Mouse (Mus musculus): ENCODE measurements around the gene Smg7. TPM values are rescaled to one million over a fixed set of nuclear protein-coding genes. Genes with fewer than 3 reads are reported as not detected.

Smg7 gene
- polyA plus RNA-seq (2015; fragmentation: Nextera tagmentation; extraction: Ambion mirVana): 29.4 and 32.6 TPM in 2 replicates

DNA sequence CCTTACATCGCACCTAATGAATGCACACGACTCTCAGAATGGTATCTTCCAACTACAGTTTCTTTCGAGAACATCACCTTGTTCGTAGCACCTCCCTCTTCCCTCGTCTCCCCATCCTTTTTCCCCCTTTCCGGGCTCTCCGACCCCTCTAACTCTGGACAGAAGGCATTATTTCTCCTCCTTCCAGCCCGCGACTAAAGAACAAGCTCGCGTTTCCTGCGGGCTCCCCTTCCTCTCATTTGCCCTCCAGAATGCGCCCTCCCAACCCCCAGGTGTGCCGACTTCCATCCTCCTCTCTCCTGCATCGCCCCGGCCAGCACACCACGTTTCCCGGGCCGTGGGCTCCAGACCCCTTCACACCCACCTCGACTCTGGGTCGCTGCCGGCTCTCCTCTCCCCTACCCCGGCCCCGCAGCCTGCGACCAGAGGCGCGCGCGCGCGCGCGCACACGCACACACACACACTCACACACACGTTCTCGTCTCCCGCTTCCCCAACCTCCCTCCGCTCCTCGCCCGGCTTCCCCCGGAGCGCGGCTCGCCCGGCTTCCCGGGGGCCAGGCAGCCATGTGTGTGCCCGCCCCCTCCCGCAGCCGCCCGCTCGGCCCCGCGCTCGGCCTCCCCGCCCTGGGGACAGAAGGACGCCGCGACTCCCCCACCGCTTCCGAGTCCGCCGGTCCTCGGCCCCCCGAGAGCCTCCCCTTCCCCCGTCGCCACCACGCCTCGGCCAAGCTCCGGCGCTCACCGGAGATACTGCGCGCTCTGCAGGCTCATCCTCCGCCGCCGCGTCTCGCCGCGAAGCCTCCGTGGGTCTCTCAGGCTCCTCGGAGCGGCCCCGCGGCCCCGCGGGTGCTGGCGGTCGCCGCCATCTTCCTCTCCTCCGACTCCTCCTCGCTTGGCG, at the start of gene Smg7:
TSS of gene Smg7 (minus strand) at position 882 of the 900 bp plus-strand sequence.
- Histone ChIP-seq H3K4me3 (replicated peaks) (peak within 1 kb of the TSS; percentile 89), H3K27ac (replicated peaks) (peak within 1 kb of the TSS; percentile 100), H3K4me1 (peaks cover 25% of the 10 kb centered on the region), H3K36me3 (no peaks in the 10 kb centered on the region), H3K9me3 (replicated peaks) (no peaks in the 10 kb centered on the region), H3K27me3 (replicated peaks) (no peaks in the 10 kb centered on the region), H3K4me2 (peak within 1 kb of the TSS; percentile 89), H3K9ac (replicated peaks) (peak within 1 kb of the TSS; percentile 88)
- ATAC-seq (ENCODE audit: low FRiP score): peak; percentile 52
- WGBS: under 1% methylated on average over 78 of the region's 93 CpGs

DNA sequence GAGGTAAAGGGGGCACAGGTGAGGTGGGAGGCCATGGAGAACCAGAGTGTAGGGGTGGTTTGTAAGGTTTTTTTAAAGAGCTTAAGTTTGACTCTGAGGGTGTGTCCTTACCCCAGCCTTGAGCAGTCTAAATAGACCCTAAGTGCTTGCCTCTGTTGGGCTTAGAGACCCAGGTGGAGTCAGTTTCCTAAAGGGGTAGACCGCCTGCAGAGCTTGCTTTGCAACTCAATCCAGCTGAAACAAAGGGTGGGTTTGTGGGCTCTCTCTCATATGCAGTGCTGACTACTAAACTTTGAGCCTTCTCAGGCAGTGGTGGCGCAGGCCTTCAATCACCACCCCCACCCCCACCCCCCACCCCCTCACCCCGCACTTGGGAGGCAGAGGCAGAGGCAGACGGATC, 40.5 kb upstream of the Smg7 start:
- no peak for ATAC-seq (ENCODE audit: low FRiP score)
- no peaks in the 10 kb centered on the region for H3K9me3 ChIP-seq (replicated peaks)
- no peaks in the 10 kb centered on the region for H3K27me3 ChIP-seq (replicated peaks)
- H3K4me2 ChIP-seq: no peak overlapping the region
- H3K27ac ChIP-seq (replicated peaks): no peak overlapping the region
- no peaks in the 10 kb centered on the region for H3K4me1 ChIP-seq
- 52% methylated on average over 4 of the region's 4 CpGs for WGBS
- no peaks in the 10 kb centered on the region for H3K36me3 ChIP-seq
- no peak overlapping the region for H3K4me3 ChIP-seq (replicated peaks)
- H3K9ac ChIP-seq (replicated peaks): no peak overlapping the region

- 69% methylated on average over 5 of the region's 5 CpGs for WGBS
Observed at GRCm38 (mm10) chr1:152936365-152936764, 33.9 kb upstream of the Smg7 start.

DNA sequence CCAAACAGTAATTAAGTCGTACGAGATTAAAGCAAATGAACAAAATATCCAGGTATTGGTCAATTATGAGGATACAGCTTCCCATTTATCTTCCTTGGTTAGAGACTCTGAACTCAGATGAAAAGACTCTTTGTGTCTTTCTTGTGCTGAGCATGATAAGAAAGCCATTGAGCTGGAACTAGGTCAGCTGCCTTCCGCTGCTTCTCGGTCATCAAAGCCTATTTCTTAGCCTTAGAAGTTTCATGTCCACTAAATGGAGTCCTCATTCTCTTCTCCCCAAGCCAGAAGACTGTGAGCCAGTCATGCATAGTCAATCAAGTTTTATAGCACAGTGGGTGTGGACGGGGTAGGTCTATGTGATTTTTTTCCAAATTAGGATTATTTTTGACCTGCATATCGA, 33.0 kb upstream of the Smg7 start:
- Histone ChIP-seq H3K4me3 (replicated peaks) (no peak overlapping the region), H3K27ac (replicated peaks) (no peak overlapping the region), H3K27me3 (replicated peaks) (no peaks in the 10 kb centered on the region), H3K9me3 (replicated peaks) (no peaks in the 10 kb centered on the region), H3K4me1 (no peaks in the 10 kb centered on the region), H3K36me3 (no peaks in the 10 kb centered on the region), H3K9ac (replicated peaks) (no peak overlapping the region), H3K4me2 (no peak overlapping the region)
- ATAC-seq (ENCODE audit: low FRiP score): no peak
- WGBS: 49% methylated on average over 6 of the region's 6 CpGs

More at GRCm38 (mm10) chr1:152936365-152936764, 33.9 kb upstream of the Smg7 start:
- Histone ChIP-seq H3K4me1 (no peaks in the 10 kb centered on the region), H3K9me3 (replicated peaks) (no peaks in the 10 kb centered on the region), H3K9ac (replicated peaks) (no peak overlapping the region), H3K36me3 (no peaks in the 10 kb centered on the region), H3K4me3 (replicated peaks) (no peak overlapping the region), H3K27me3 (replicated peaks) (no peaks in the 10 kb centered on the region), H3K4me2 (no peak overlapping the region), H3K27ac (replicated peaks) (no peak overlapping the region)
- no peak for ATAC-seq (ENCODE audit: low FRiP score)

- no peaks in the 10 kb centered on the region for H3K27me3 ChIP-seq (replicated peaks)
- WGBS: 54% methylated on average over 11 of the region's 11 CpGs
- no peak overlapping the region for H3K27ac ChIP-seq (replicated peaks)
- no peaks in the 10 kb centered on the region for H3K9me3 ChIP-seq (replicated peaks)
- H3K4me3 ChIP-seq (replicated peaks): no peak overlapping the region
- no peak for ATAC-seq (ENCODE audit: low FRiP score)
- H3K4me2 ChIP-seq: no peak overlapping the region
- no peak overlapping the region for H3K9ac ChIP-seq (replicated peaks)
- no peaks in the 10 kb centered on the region for H3K36me3 ChIP-seq
- H3K4me1 ChIP-seq: no peaks in the 10 kb centered on the region
Observed at GRCm38 (mm10) chr1:152933962-152934361, 31.5 kb upstream of the Smg7 start.

GRCm38 (mm10) chr1:152921786-152922185, 19.3 kb upstream of the Smg7 start:
- Histone ChIP-seq H3K9ac (replicated peaks) (no peak overlapping the region), H3K4me3 (replicated peaks) (no peak overlapping the region), H3K36me3 (no peaks in the 10 kb centered on the region), H3K27me3 (replicated peaks) (no peaks in the 10 kb centered on the region), H3K4me1 (no peaks in the 10 kb centered on the region), H3K27ac (replicated peaks) (no peak overlapping the region), H3K4me2 (no peak overlapping the region), H3K9me3 (replicated peaks) (no peaks in the 10 kb centered on the region)
- WGBS: 82% methylated on average over 3 of the region's 3 CpGs
- no peak for ATAC-seq (ENCODE audit: low FRiP score)

- no peak for ATAC-seq (ENCODE audit: low FRiP score)
- no peak overlapping the region for H3K9ac ChIP-seq (replicated peaks)
- no peaks in the 10 kb centered on the region for H3K27me3 ChIP-seq (replicated peaks)
- 77% methylated on average over 4 of the region's 4 CpGs for WGBS
- H3K4me1 ChIP-seq: no peaks in the 10 kb centered on the region
- no peaks in the 10 kb centered on the region for H3K9me3 ChIP-seq (replicated peaks)
- no peaks in the 10 kb centered on the region for H3K36me3 ChIP-seq
- H3K27ac ChIP-seq (replicated peaks): no peak overlapping the region
- H3K4me2 ChIP-seq: no peak overlapping the region
- H3K4me3 ChIP-seq (replicated peaks): no peak overlapping the region
Observed at GRCm38 (mm10) chr1:152917626-152918025, 15.2 kb upstream of the Smg7 start.

- no peak overlapping the region for H3K9ac ChIP-seq (replicated peaks)
- no peak overlapping the region for H3K4me3 ChIP-seq (replicated peaks)
- H3K4me2 ChIP-seq: no peak overlapping the region
- H3K4me1 ChIP-seq: no peaks in the 10 kb centered on the region
- H3K27ac ChIP-seq (replicated peaks): no peak overlapping the region
- H3K9me3 ChIP-seq (replicated peaks): no peaks in the 10 kb centered on the region
- no peak for ATAC-seq (ENCODE audit: low FRiP score)
- H3K27me3 ChIP-seq (replicated peaks): no peaks in the 10 kb centered on the region
- WGBS: 91% methylated on average over 5 of the region's 5 CpGs
- no peaks in the 10 kb centered on the region for H3K36me3 ChIP-seq
Observed at GRCm38 (mm10) chr1:152916936-152917335, 14.5 kb upstream of the Smg7 start.

GRCm38 (mm10) chr1:152915766-152916165, 13.3 kb upstream of the Smg7 start:
- no peak overlapping the region for H3K9ac ChIP-seq (replicated peaks)
- no peaks in the 10 kb centered on the region for H3K27me3 ChIP-seq (replicated peaks)
- no peak overlapping the region for H3K27ac ChIP-seq (replicated peaks)
- ATAC-seq (ENCODE audit: low FRiP score): no peak
- H3K4me1 ChIP-seq: no peaks in the 10 kb centered on the region
- no peaks in the 10 kb centered on the region for H3K9me3 ChIP-seq (replicated peaks)
- 43% methylated on average over 5 of the region's 5 CpGs for WGBS
- H3K4me3 ChIP-seq (replicated peaks): no peak overlapping the region
- no peaks in the 10 kb centered on the region for H3K36me3 ChIP-seq
- H3K4me2 ChIP-seq: no peak overlapping the region

DNA sequence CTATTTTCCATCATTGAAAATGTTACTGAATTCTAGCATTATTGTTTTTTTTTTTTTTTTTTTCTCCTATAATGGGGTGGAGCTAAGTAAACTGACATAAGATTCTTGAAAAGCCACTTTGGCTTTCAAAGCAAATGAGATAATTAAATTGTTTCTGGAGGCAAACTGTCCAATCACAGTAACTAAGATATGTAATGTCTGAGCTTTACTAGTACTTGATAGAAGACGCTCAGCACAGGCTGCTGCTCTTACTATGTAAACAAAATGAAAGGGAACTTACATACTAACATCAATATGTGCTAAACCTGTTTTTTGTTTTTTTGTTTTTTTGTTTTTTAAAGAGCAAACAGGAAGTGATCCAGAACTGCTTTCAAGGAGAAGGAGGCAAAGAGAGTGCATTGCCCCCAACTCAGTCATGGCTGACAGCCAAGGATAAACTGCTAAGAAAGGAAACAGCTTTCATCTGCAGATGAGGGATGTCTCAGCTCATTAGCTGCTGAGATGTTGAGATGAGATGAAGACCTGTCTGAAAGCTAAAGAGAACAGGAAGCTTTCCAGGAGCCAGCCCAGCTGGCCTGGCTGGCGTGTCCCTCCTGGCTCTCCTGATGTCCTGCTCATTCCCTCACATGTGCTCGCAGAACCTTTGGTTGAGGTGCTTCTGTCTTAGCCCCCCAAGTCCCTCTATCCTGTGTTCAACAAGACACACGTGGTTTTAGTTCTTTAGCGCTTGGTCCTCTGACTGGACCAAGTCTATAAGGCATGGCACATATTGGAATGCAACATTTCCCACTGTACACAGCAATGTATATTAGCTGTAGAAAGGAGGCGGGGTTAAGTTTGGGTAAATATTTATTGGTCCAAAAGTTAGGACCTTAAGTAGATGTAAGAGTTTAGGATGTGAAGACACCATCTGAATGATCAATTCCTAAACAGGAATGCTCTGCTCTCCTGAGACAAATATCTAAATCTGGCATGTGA, 11.3 kb upstream of the Smg7 start:
- WGBS: 88% methylated on average over 6 of the region's 6 CpGs
- no peaks in the 10 kb centered on the region for H3K4me1 ChIP-seq
- H3K9ac ChIP-seq (replicated peaks): no peak overlapping the region
- no peaks in the 10 kb centered on the region for H3K36me3 ChIP-seq
- H3K4me3 ChIP-seq (replicated peaks): no peak overlapping the region
- no peak for ATAC-seq (ENCODE audit: low FRiP score)
- H3K27me3 ChIP-seq (replicated peaks): no peaks in the 10 kb centered on the region
- no peak overlapping the region for H3K4me2 ChIP-seq
- H3K27ac ChIP-seq (replicated peaks): no peak overlapping the region
- no peaks in the 10 kb centered on the region for H3K9me3 ChIP-seq (replicated peaks)

DNA sequence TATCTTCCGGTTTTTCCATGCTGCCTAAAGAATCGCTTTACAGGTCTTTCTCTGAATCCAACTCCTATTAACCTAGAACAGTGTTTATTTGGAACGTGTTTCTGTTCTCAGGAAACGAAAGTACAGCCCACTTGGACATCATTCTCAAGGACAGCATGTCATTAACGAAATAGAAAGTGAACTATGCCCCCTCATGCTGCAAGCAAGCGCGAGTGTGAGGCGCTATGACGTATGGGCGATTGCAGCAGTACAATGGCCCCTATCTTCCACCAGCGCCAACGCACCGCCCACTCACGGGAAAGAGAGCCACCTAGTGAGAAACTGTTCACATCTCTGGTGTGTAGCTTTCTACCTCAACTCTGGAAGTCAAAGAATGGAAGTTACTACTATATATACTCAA, 2.0 kb upstream of the Smg7 start:
- Histone ChIP-seq H3K27me3 (replicated peaks) (no peaks in the 10 kb centered on the region), H3K9ac (replicated peaks) (peak overlapping the region; percentile 36), H3K4me1 (peaks cover 21% of the 10 kb centered on the region), H3K4me2 (peak overlapping the region; percentile 89), H3K4me3 (replicated peaks) (peak overlapping the region; percentile 43), H3K9me3 (replicated peaks) (no peaks in the 10 kb centered on the region), H3K27ac (replicated peaks) (peak overlapping the region; percentile 85), H3K36me3 (no peaks in the 10 kb centered on the region)
- ATAC-seq (ENCODE audit: low FRiP score): peak; percentile 30; the same call in 1 of the 2 replicates
- under 1% methylated on average over 14 of the region's 14 CpGs for WGBS

Data from neural tube, embryonic 15.5 days (tissue).